In the genomic region with DNA sequence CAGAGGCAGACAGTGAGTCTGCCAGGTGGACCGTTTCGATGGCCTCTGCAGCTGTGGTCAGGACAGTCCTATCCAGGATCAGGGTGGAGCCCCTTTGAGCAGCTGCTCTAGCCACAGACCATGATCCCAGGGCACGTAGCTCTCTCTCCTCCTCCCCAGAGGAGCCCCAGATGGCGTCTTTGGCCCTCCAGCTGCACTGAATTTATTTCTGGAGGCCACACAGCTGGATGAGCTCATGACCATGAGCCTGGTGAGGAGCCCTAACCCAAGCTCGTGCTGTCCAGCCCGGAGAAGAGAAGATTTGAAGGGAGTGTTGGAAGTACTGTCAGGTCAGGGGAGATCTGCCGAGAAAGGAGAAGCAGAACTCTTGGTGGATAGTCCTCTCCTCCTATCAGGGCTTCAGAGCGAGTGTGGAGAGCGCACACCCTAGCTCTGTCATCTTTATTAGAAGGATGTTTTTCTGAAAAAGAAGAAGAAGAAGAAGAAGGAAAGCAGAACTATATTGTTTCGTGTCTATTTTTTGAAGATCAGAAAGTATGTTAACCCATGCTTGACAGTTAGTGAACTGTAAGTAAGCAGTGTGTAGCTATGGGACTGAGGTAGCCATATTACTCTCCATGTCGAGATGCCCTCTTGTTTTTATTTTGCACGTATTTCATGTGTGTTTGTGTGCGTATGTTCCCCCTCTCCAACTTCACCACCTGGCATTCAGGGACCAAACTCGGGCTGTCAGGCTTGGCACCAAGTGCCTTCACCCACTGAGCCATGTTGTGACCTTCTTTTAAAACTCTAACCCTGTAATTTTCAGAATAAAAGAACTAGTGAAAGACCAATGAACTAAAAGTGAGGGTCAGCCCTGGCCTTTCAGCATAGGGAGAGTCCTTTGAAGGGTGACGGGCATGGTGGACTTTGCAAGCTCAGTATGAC, we compare ENCODE assay signal across 8 mouse cellular contexts. TPM values are rescaled to one million over a fixed set of nuclear protein-coding genes. Genes with fewer than 3 reads are reported as not detected.
DNase-seq lines count a peak whose midpoint lies in the region; ATAC-seq and TF ChIP-seq lines count a peak whose summit lies in the region.

No protein-coding gene starts in this region.

- H3K9ac ChIP-seq in limb, embryonic 12.5 days (replicated peaks), result no peak overlapping the region
- no peak overlapping the region for H3K9ac ChIP-seq in heart, postnatal 0 days (replicated peaks; ENCODE audit: low read depth, low read length)
- H3K9ac ChIP-seq in liver, embryonic 14.5 days (replicated peaks), result no peak overlapping the region
- H3K9ac ChIP-seq in hindbrain, embryonic 13.5 days, result no peak overlapping the region

- no peaks in the 10 kb centered on the region for H3K4me1 ChIP-seq in limb, embryonic 12.5 days (replicated peaks)
- H3K4me1 ChIP-seq in limb, embryonic 10.5 days, result 0 out of 2 replicates have a peak, but pooled peaks cover 4% of the 10 kb centered on the region
- H3K4me1 ChIP-seq in heart, postnatal 0 days (ENCODE audit: control insufficient read depth, insufficient read depth), result no peaks in the 10 kb centered on the region
- peaks cover 13 to 19% of the 10 kb centered on the region in 2 experiments for H3K4me1 ChIP-seq in liver, embryonic 14.5 days (replicated peaks; ENCODE audit: control insufficient read depth in 2 of 2, insufficient read depth in 2 of 2, low read length in 1 of 2)
- H3K4me1 ChIP-seq in hindbrain, embryonic 13.5 days (replicated peaks), result no peaks in the 10 kb centered on the region

- 79% methylated on average over 15 of the region's 15 CpGs for WGBS in limb, embryonic 12.5 days
- 86% methylated on average over 15 of the region's 15 CpGs for WGBS in limb, embryonic 10.5 days
- WGBS in heart, postnatal 0 days, result 70% methylated on average over 15 of the region's 15 CpGs
- 49% methylated on average over 15 of the region's 15 CpGs for WGBS in liver, embryonic 14.5 days (ENCODE audit: insufficient replicate concordance)
- WGBS in hindbrain, embryonic 13.5 days, result 85% methylated on average over 15 of the region's 15 CpGs

- no peak overlapping the region for H3K27ac ChIP-seq in limb, embryonic 12.5 days
- no peak overlapping the region; the same call in 1 of the 2 replicates for H3K27ac ChIP-seq in limb, embryonic 10.5 days
- peak overlapping the region; percentile 12; the same call in 1 of the 2 replicates for H3K27ac ChIP-seq in heart, postnatal 0 days (ENCODE audit: low read depth)
- no peak overlapping the region for H3K27ac ChIP-seq in liver, embryonic 14.5 days
- H3K27ac ChIP-seq in hindbrain, embryonic 13.5 days, result no peak overlapping the region

- no peaks in the 10 kb centered on the region for H3K27me3 ChIP-seq in limb, embryonic 12.5 days
- no peaks in the 10 kb centered on the region for H3K27me3 ChIP-seq in limb, embryonic 10.5 days (ENCODE audit: low read depth, poor library complexity, severe bottlenecking)
- no peaks in the 10 kb centered on the region for H3K27me3 ChIP-seq in heart, postnatal 0 days (ENCODE audit: control insufficient read depth, insufficient read depth, low read length)
- no peaks in the 10 kb centered on the region for H3K27me3 ChIP-seq in liver, embryonic 14.5 days (ENCODE audit: control insufficient read depth, insufficient read depth, low read length)
- no peaks in the 10 kb centered on the region for H3K27me3 ChIP-seq in hindbrain, embryonic 13.5 days

- H3K4me3 ChIP-seq in limb, embryonic 12.5 days (replicated peaks), result no peak overlapping the region
- H3K4me3 ChIP-seq in limb, embryonic 10.5 days, result no peak overlapping the region
- H3K4me3 ChIP-seq in heart, postnatal 0 days (ENCODE audit: low read depth, low read length), result no peak overlapping the region
- H3K4me3 ChIP-seq in liver, embryonic 14.5 days (ENCODE audit: insufficient read depth in 1 of 2, low read depth in 2 of 2, low read length in 2 of 2), result no peak overlapping the region
- H3K4me3 ChIP-seq in hindbrain, embryonic 13.5 days, result no peak overlapping the region

- no peak for TF ChIP-seq EP300 in heart, postnatal 0 days (IDR thresholded peaks at IDR 0.05; ENCODE audit: low read depth)
- no peak for TF ChIP-seq EP300 in liver, embryonic 14.5 days (IDR thresholded peaks at IDR 0.05; ENCODE audit: low read depth)

- no peak for DNase-seq in limb, embryonic 10.5 days (ENCODE audit: low spot score)
- no peak for DNase-seq in heart, postnatal 0 days (ENCODE audit: low spot score)
- no peak for DNase-seq in liver, embryonic 14.5 days (ENCODE audit: low read depth in 3 of 3, low spot score in 3 of 3)
- DNase-seq in spleen, postnatal 10 days (ENCODE audit: low spot score in 2 of 2), result peak; percentile 45 to 57
- no peak for DNase-seq in MN1 (ENCODE audit: low spot score)
- no peak for DNase-seq in layer of hippocampus, adult 9-11 months

- 0 out of 2 replicates have a peak, but pooled peaks have one; percentile 47 for ATAC-seq in limb, embryonic 12.5 days (ENCODE audit: insufficient number of reproducible peaks, insufficient read depth, low FRiP score, low TSS enrichment, low read depth)
- peak; percentile 51 for ATAC-seq in heart, postnatal 0 days (ENCODE audit: insufficient read depth, low read depth)
- peak; percentile 31; the same call in 1 of the 2 replicates for ATAC-seq in liver, embryonic 14.5 days (ENCODE audit: insufficient read depth)
- ATAC-seq in hindbrain, embryonic 13.5 days (ENCODE audit: low FRiP score), result no peak

- H3K4me2 ChIP-seq in limb, embryonic 12.5 days, result no peak overlapping the region
- no peak overlapping the region for H3K4me2 ChIP-seq in heart, postnatal 0 days (ENCODE audit: low read depth, low read length)
- no peak overlapping the region for H3K4me2 ChIP-seq in liver, embryonic 14.5 days (ENCODE audit: low read depth)
- no peak overlapping the region for H3K4me2 ChIP-seq in hindbrain, embryonic 13.5 days

- no peak for TF ChIP-seq CTCF in heart, postnatal 0 days (IDR thresholded peaks at IDR 0.05; ENCODE audit: low read depth)
- TF ChIP-seq CTCF in liver, embryonic 14.5 days (IDR thresholded peaks at IDR 0.05; ENCODE audit: low read depth), result no peak

- no peaks in the 10 kb centered on the region for H3K9me3 ChIP-seq in limb, embryonic 12.5 days
- no peaks in the 10 kb centered on the region for H3K9me3 ChIP-seq in limb, embryonic 10.5 days (replicated peaks)
- no peaks in the 10 kb centered on the region for H3K9me3 ChIP-seq in heart, postnatal 0 days (replicated peaks; ENCODE audit: control insufficient read depth, low read length)
- no peaks in the 10 kb centered on the region for H3K9me3 ChIP-seq in liver, embryonic 14.5 days (ENCODE audit: control insufficient read depth, low read length)
- no peaks in the 10 kb centered on the region for H3K9me3 ChIP-seq in hindbrain, embryonic 13.5 days

- H3K36me3 ChIP-seq in limb, embryonic 12.5 days, result peaks cover 62% of the 10 kb centered on the region
- peaks cover 28% of the 10 kb centered on the region for H3K36me3 ChIP-seq in limb, embryonic 10.5 days
- peaks cover 75% of the 10 kb centered on the region for H3K36me3 ChIP-seq in heart, postnatal 0 days (replicated peaks; ENCODE audit: control insufficient read depth, insufficient read depth, low read length)
- H3K36me3 ChIP-seq in liver, embryonic 14.5 days (replicated peaks; ENCODE audit: control insufficient read depth, insufficient read depth, low read depth), result no peaks in the 10 kb centered on the region
- peaks cover 68% of the 10 kb centered on the region for H3K36me3 ChIP-seq in hindbrain, embryonic 13.5 days

RNA-seq across cellular contexts. Expression of gene Nipal4, which starts 38.4 kb away (rescaled TPM):
- polyA plus RNA-seq in limb, embryonic 12.5 days (2016; fragmentation: Nextera tagmentation; extraction: Ambion mirVana), result 0.79 TPM in 2 replicates
- 0.36 TPM in 2 replicates for polyA plus RNA-seq in limb, embryonic 10.5 days (2016; fragmentation: Nextera tagmentation; extraction: Ambion mirVana)
- total RNA-seq in heart, postnatal 0 days (2014; rRNA removed; ENCODE audit: low replicate concordance), result 3.0 and 10.9 TPM in 2 replicates
- polyA plus RNA-seq in heart, postnatal 0 days (2015; fragmentation: Nextera tagmentation; extraction: Ambion mirVana), result 2.1 and 2.5 TPM in 2 replicates
- 0.02 and 0.04 TPM in 2 replicates for polyA plus RNA-seq in liver, embryonic 14.5 days (2012; rRNA removed)
- not detected in 2 replicates for polyA plus RNA-seq in liver, embryonic 14.5 days (2014; fragmentation: Nextera tagmentation; extraction: Ambion mirVana)
- polyA plus RNA-seq in hindbrain, embryonic 13.5 days (2015; fragmentation: Nextera tagmentation; extraction: Ambion mirVana), result 0.31 and 0.62 TPM in 2 replicates

Comparison
In these comparisons a context has a peak if more than half of its experiments do, and no peak if none do; other contexts are left out.
1. DNase-seq: peak in spleen, postnatal 10 days (2 of 2); none in limb, embryonic 10.5 days (single experiment), heart, postnatal 0 days (single experiment), liver, embryonic 14.5 days (0 of 3), MN1 (single experiment) and layer of hippocampus, adult 9-11 months (single experiment).